In the genomic region with DNA sequence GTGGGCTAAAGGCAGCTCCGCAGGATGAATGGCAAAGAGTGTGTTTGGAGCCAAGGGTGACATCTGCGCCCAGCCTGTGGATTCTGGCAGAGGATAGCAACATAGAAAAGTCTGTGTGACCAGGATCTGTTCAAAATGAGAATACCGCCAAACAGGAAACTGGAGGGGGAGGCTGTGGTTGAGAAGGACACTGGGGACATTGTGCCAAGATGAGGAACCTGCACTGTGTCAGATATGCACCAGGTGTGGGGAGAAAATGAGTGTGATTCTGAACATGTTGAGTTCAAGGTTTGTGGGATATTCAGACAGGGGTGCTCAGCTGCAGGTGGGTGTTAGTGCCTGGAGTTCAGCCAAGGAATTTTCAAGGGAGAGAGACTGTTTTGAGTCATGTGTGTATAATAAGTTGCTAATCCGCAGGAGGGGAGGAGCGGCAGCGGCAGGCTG, we compare ENCODE assay signal across 11 mouse cellular contexts. TPM values are rescaled to one million over a fixed set of nuclear protein-coding genes. Genes with fewer than 3 reads are reported as not detected.
A peak's percentile ranks its signal among the peaks of the same experiment; 100 is the strongest.
DNase-seq lines count a peak whose midpoint lies in the region; ATAC-seq and TF ChIP-seq lines count a peak whose summit lies in the region.
"Had no signal": no experiment of that assay in that cellular context is flagged by ENCODE, and none has a peak within 500 bp of the region (broad histone marks: within the 10 kb centered on the region; RNA-seq: fewer than 3 reads in every experiment).

No protein-coding gene starts in this region.

- no peak overlapping the region for H3K4me2 ChIP-seq in lung, embryonic 14.5 days
- H3K4me2 ChIP-seq: limb, embryonic 12.5 days had no signal

- H3K4me1 ChIP-seq in lung, embryonic 14.5 days (ENCODE audit: insufficient read depth), result no peaks in the 10 kb centered on the region

- no peaks in the 10 kb centered on the region for H3K27me3 ChIP-seq in lung, embryonic 14.5 days (ENCODE audit: insufficient read depth, low read length)

- H3K36me3 ChIP-seq in lung, embryonic 14.5 days (ENCODE audit: insufficient read depth), result no peaks in the 10 kb centered on the region
- H3K36me3 ChIP-seq: limb, embryonic 12.5 days had no signal

- WGBS in lung, embryonic 14.5 days, result 35% methylated on average over 6 of the region's 6 CpGs

- no peak overlapping the region for H3K4me3 ChIP-seq in lung, embryonic 14.5 days (ENCODE audit: low read depth, low read length)
- H3K4me3 ChIP-seq: limb, embryonic 12.5 days had no signal

- no peaks in the 10 kb centered on the region for H3K9me3 ChIP-seq in lung, embryonic 14.5 days (ENCODE audit: low read depth, low read length)
- H3K9me3 ChIP-seq: limb, embryonic 12.5 days had no signal

- no peak for TF ChIP-seq CTCF in lung, embryonic 14.5 days (IDR thresholded peaks at IDR 0.05; ENCODE audit: low read depth)

- no peak overlapping the region for H3K9ac ChIP-seq in lung, embryonic 14.5 days
- H3K9ac ChIP-seq: limb, embryonic 12.5 days had no signal

- ATAC-seq in cerebellum, adult (ENCODE audit: insufficient number of reproducible peaks, low FRiP score, low TSS enrichment), result peak; percentile 85
- ATAC-seq in lung, embryonic 14.5 days (ENCODE audit: insufficient read depth), result no peak
- peak; percentile 79 for ATAC-seq in common myeloid progenitor, adult 5-6 weeks (replicated peaks; ENCODE audit: low read depth, poor library complexity, severe bottlenecking)

- DNase-seq in cerebellum, postnatal 4 days (ENCODE audit: low spot score in 2 of 2), result no peak
- peak; percentile 31 for DNase-seq in lung, embryonic 14.5 days
- DNase-seq in lung, postnatal 25 days (ENCODE audit: low spot score), result no peak
- peak; percentile 11 for DNase-seq in right cerebral cortex, postnatal 25 days
- no peak for DNase-seq in ovary, postnatal 36 days (ENCODE audit: low spot score)
- DNase-seq in gastrocnemius, postnatal 4 days (ENCODE audit: low spot score in 2 of 2), result no peak
- DNase-seq: gastrocnemius, postnatal 14 days; kidney, adult 2 months had no signal

- no peak overlapping the region for H3K27ac ChIP-seq in lung, embryonic 14.5 days (ENCODE audit: low read depth)
- H3K27ac ChIP-seq: limb, embryonic 12.5 days had no signal

RNA-seq across cellular contexts. Expression of gene Hipk2, which starts 6.8 kb away (rescaled TPM):
- 18.2 and 20.8 TPM in 2 replicates for polyA plus RNA-seq in lung, embryonic 14.5 days (2014; fragmentation: Nextera tagmentation; extraction: Ambion mirVana)
- total RNA-seq in common myeloid progenitor, adult 5-6 weeks (2017), result 10.3 and 16.4 TPM in 2 replicates
- 10 to 100 TPM; 37.0 to 37.7 TPM for total RNA-seq in gastrocnemius, postnatal 4 days (2021)

RNA-seq across cellular contexts. Expression of gene Tbxas1, which starts 7.5 kb away (rescaled TPM):
- polyA plus RNA-seq in lung, embryonic 14.5 days (2014; fragmentation: Nextera tagmentation; extraction: Ambion mirVana), result 2.7 and 3.4 TPM in 2 replicates
- total RNA-seq in common myeloid progenitor, adult 5-6 weeks (2017), result 23.1 and 33.0 TPM in 2 replicates
- 1 to 10 TPM; 2.4 to 3.3 TPM for total RNA-seq in gastrocnemius, postnatal 4 days (2021)

Comparison
In these comparisons a context has a peak if more than half of its experiments do, and no peak if none do; other contexts are left out.
1. DNase-seq: peak in lung, embryonic 14.5 days (single experiment) and right cerebral cortex, postnatal 25 days (single experiment); none in cerebellum, postnatal 4 days (0 of 2), lung, postnatal 25 days (single experiment), ovary, postnatal 36 days (single experiment) and gastrocnemius, postnatal 4 days (0 of 2).